Mouse (Mus musculus) testis, adult 2 months (tissue): ENCODE measurements around the gene Filip1l.

ENCODE experiments used
- CTCF ChIP-seq: fragments of 200-500 bp; IDR thresholded peaks from 2 replicates; pipeline ENCODE4 v1.5.1; 2012; ENCODE audit warnings: low read depth, mild to moderate bottlenecking, inconsistent platforms, low read length, moderate library complexity; ENCODE audit not compliant: control insufficient read depth, insufficient read depth, insufficient replicate concordance
- POLR2A ChIP-seq: fragments of 200-500 bp; IDR thresholded peaks from 2 replicates; pipeline ENCODE4 v1.6.1; 2012; ENCODE audit warnings: low read depth, mild to moderate bottlenecking, inconsistent platforms, low read length, moderate library complexity; ENCODE audit not compliant: control insufficient read depth

- TF ChIP-seq POLR2A (no peak), CTCF (no peak)
Observed at GRCm38 (mm10) chr16:57532081-57532493, 179.2 kb downstream of the Filip1l start.
